7 mouse cellular contexts compared by ENCODE assay signal in the genomic region with DNA sequence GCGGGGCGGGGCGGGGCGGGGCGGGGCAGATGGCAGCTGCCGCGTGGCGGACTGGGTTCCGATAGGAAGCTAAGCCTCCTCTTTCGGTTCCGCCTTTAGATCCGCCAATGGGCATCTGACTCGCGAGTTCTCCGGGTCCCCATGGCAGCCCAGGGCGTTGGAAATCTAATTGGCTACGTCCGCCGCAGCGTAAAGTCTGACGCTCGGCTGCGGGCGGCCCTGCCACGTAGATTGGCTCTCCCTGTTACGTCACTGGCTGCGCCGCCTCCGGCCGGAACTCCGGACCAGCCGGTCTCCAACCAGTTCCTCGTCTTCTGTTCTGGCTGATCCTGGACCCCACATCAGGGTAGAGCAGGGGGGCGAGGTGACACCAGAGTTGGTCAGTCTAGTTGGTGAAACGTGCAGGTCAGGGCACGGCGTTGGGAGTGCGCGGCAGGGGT. TPM values are rescaled to one million over a fixed set of nuclear protein-coding genes. Genes with fewer than 3 reads are reported as not detected.
A peak's percentile ranks its signal among the peaks of the same experiment; 100 is the strongest.
DNase-seq lines count a peak whose midpoint lies in the region; ATAC-seq and TF ChIP-seq lines count a peak whose summit lies in the region.

Gmppb (plus strand) TSS at position 227 of the 440 bp plus-strand sequence.

- H3K9me3 ChIP-seq in embryonic facial prominence, embryonic 10.5 days, result no peaks in the 10 kb centered on the region
- H3K9me3 ChIP-seq in intestine, postnatal 0 days (ENCODE audit: control insufficient read depth), result no peaks in the 10 kb centered on the region
- H3K9me3 ChIP-seq in midbrain, embryonic 12.5 days, result no peaks in the 10 kb centered on the region

- under 1% methylated on average over 39 of the region's 39 CpGs for WGBS in embryonic facial prominence, embryonic 10.5 days
- WGBS in intestine, postnatal 0 days, result under 1% methylated on average over 39 of the region's 39 CpGs
- WGBS in midbrain, embryonic 12.5 days, result 0% methylated on average over 38 of the region's 39 CpGs
- WGBS in small intestine, adult 2 months, result under 1% methylated on average over 37 of the region's 39 CpGs

- peaks cover 65% of the 10 kb centered on the region for H3K36me3 ChIP-seq in embryonic facial prominence, embryonic 10.5 days (replicated peaks)
- H3K36me3 ChIP-seq in intestine, postnatal 0 days (ENCODE audit: control insufficient read depth, insufficient read depth), result peaks cover 48% of the 10 kb centered on the region
- H3K36me3 ChIP-seq in midbrain, embryonic 12.5 days, result peaks cover 58% of the 10 kb centered on the region
- H3K36me3 ChIP-seq in small intestine, adult 2 months (ENCODE audit: control insufficient read depth, insufficient read depth, low read length), result peaks cover 46% of the 10 kb centered on the region

- H3K27me3 ChIP-seq in embryonic facial prominence, embryonic 10.5 days (replicated peaks; ENCODE audit: low read depth, poor library complexity, severe bottlenecking), result no peaks in the 10 kb centered on the region
- no peaks in the 10 kb centered on the region for H3K27me3 ChIP-seq in intestine, postnatal 0 days (replicated peaks; ENCODE audit: control insufficient read depth, insufficient read depth, low read length)
- H3K27me3 ChIP-seq in midbrain, embryonic 12.5 days, result no peaks in the 10 kb centered on the region
- no peaks in the 10 kb centered on the region for H3K27me3 ChIP-seq in small intestine, adult 2 months (ENCODE audit: control insufficient read depth, insufficient read depth, low read length)

- H3K4me3 ChIP-seq in embryonic facial prominence, embryonic 10.5 days, result peak within 1 kb of the TSS; percentile 87
- peak within 1 kb of the TSS; percentile 56 for H3K4me3 ChIP-seq in intestine, postnatal 0 days (ENCODE audit: low read depth, low read length)
- peak within 1 kb of the TSS; percentile 72 for H3K4me3 ChIP-seq in midbrain, embryonic 12.5 days
- H3K4me3 ChIP-seq in small intestine, adult 2 months (ENCODE audit: low read depth, low read length), result peak within 1 kb of the TSS; percentile 86

- peak within 1 kb of the TSS; percentile 71 for H3K4me2 ChIP-seq in intestine, postnatal 0 days (replicated peaks; ENCODE audit: low read depth)
- peak within 1 kb of the TSS; percentile 98 for H3K4me2 ChIP-seq in midbrain, embryonic 12.5 days (replicated peaks)

- peak; percentile 86 for TF ChIP-seq POLR2A in small intestine, adult 2 months (IDR thresholded peaks at IDR 0.05; ENCODE audit: low read depth, low read length)

- peak; percentile 86 for ATAC-seq in intestine, postnatal 0 days
- peak; percentile 94 for ATAC-seq in midbrain, embryonic 12.5 days (ENCODE audit: low FRiP score, low read depth)

- peak; percentile 97 for DNase-seq in adrenal gland, postnatal 10 days
- DNase-seq in embryonic facial prominence, embryonic 10.5 days (ENCODE audit: low spot score), result peak; percentile 97
- DNase-seq in gonadal fat pad, adult 2 months (ENCODE audit: low read depth), result peak; percentile 66
- peak; percentile 96 for DNase-seq in left cerebral cortex, postnatal 4 days

- peak within 1 kb of the TSS; percentile 53 for H3K9ac ChIP-seq in intestine, postnatal 0 days (ENCODE audit: low read depth, low read length)
- H3K9ac ChIP-seq in midbrain, embryonic 12.5 days (replicated peaks), result peak within 1 kb of the TSS; percentile 72

- H3K27ac ChIP-seq in embryonic facial prominence, embryonic 10.5 days (replicated peaks), result peak within 1 kb of the TSS; percentile 82
- peak within 1 kb of the TSS; percentile 95 for H3K27ac ChIP-seq in intestine, postnatal 0 days (ENCODE audit: low read depth, low read length)
- peak within 1 kb of the TSS; percentile 75 for H3K27ac ChIP-seq in midbrain, embryonic 12.5 days (replicated peaks)
- H3K27ac ChIP-seq in small intestine, adult 2 months (ENCODE audit: insufficient read depth, low read depth, low read length), result peak within 1 kb of the TSS; percentile 97

- no peak for TF ChIP-seq CTCF in intestine, postnatal 0 days (IDR thresholded peaks at IDR 0.05; ENCODE audit: low read depth)
- TF ChIP-seq CTCF in small intestine, adult 2 months (IDR thresholded peaks at IDR 0.05; ENCODE audit: extremely low read depth, insufficient read length, insufficient replicate concordance, low read depth, low read length), result no peak

- peaks cover 42% of the 10 kb centered on the region for H3K4me1 ChIP-seq in embryonic facial prominence, embryonic 10.5 days
- peaks cover 15% of the 10 kb centered on the region; the same call in 1 of the 2 replicates for H3K4me1 ChIP-seq in intestine, postnatal 0 days (replicated peaks; ENCODE audit: control insufficient read depth, insufficient read depth, low read length)
- H3K4me1 ChIP-seq in midbrain, embryonic 12.5 days, result peaks cover 24% of the 10 kb centered on the region
- H3K4me1 ChIP-seq in small intestine, adult 2 months (ENCODE audit: control insufficient read depth, insufficient read depth, insufficient read length, low read length), result peaks cover 23% of the 10 kb centered on the region

- intact Hi-C loops in left cerebral cortex, postnatal 4 days (cut with DNase I), result loop anchor here (5.0 kb wide), 1 partner anchor 147 kb away; no protein-coding TSS in a partner anchor

RNA-seq across cellular contexts. Expression of gene Gmppb, which starts in this region (rescaled TPM):
- 10 to 100 TPM; 18.5 to 21.0 TPM for total RNA-seq in adrenal gland, postnatal 10 days (2021)
- 23.3 and 26.1 TPM in 2 replicates for polyA plus RNA-seq in embryonic facial prominence, embryonic 10.5 days (2016; fragmentation: Nextera tagmentation; extraction: Ambion mirVana)
- 51.3 and 52.0 TPM in 2 replicates for polyA plus RNA-seq in gonadal fat pad, adult 2 months (2012; rRNA removed)
- 146 and 154 TPM in 2 replicates for polyA plus RNA-seq in intestine, postnatal 0 days (2015; fragmentation: Nextera tagmentation; extraction: Ambion mirVana)
- 10 to 100 TPM; 15.2 to 15.5 TPM for total RNA-seq in left cerebral cortex, postnatal 4 days (2021)
- polyA plus RNA-seq in midbrain, embryonic 12.5 days (2016; fragmentation: Nextera tagmentation; extraction: Ambion mirVana), result 17.3 and 18.2 TPM in 2 replicates
- 34.5 and 56.7 TPM in 2 replicates for polyA plus RNA-seq in small intestine, adult 2 months (2012; rRNA removed)

Comparison
In these comparisons a context has a peak if more than half of its experiments do, and no peak if none do; other contexts are left out.
1. Peak in every context shown above with its lines: DNase-seq, ATAC-seq, H3K4me3 ChIP-seq and H3K27ac ChIP-seq.